Mouse (Mus musculus) liver, adult 2 months (tissue): Measurements from ENCODE around the gene Arrdc3. TPM values are rescaled to one million over a fixed set of nuclear protein-coding genes. Genes with fewer than 3 reads are reported as not detected.
A peak's percentile ranks its signal among the peaks of the same experiment; 100 is the strongest.

Experiments used
- DNase-seq: peaks from one replicate; pipeline ENCODE4 v3.0.0-alpha.2; 2011; ENCODE audit warnings: low read depth, low spot score; ENCODE audit errors: extremely low read depth
- H3K27ac ChIP-seq: fragments of 200-500 bp; replicated peaks from 2 replicates; pipeline ENCODE4 v1.5.1; 2012; ENCODE audit warnings: low read depth, mild to moderate bottlenecking, control low read depth, inconsistent platforms, low read length; ENCODE audit not compliant: insufficient read depth
- H3K27me3 ChIP-seq: fragments of 200-500 bp; 2 replicates; pipeline ENCODE4 v1.6.1; 2012; ENCODE audit warnings: mild to moderate bottlenecking, moderate library complexity, low read length, inconsistent platforms; ENCODE audit not compliant: control insufficient read depth, insufficient read depth
- H3K36me3 ChIP-seq: fragments of 200-500 bp; 2 replicates; pipeline ENCODE4 v1.6.1; 2012; ENCODE audit warnings: low read length, inconsistent platforms; ENCODE audit not compliant: control insufficient read depth, insufficient read depth
- H3K4me1 ChIP-seq: fragments of 200-500 bp; 2 replicates; pipeline ENCODE4 v1.6.1; 2011; ENCODE audit warnings: low read length; ENCODE audit not compliant: control insufficient read depth, insufficient read depth
- H3K4me3 ChIP-seq: fragments of 200-500 bp; 2 replicates; pipeline ENCODE4 v1.5.1; 2011; ENCODE audit warnings: low read depth, mild to moderate bottlenecking, control low read depth, low read length, moderate library complexity; ENCODE audit not compliant: insufficient read depth
- H3K79me2 ChIP-seq: fragments of 200-500 bp; 2 replicates; pipeline ENCODE4 v1.6.1; 2012; ENCODE audit warnings: inconsistent platforms, mild to moderate bottlenecking, low read length, moderate library complexity; ENCODE audit not compliant: control insufficient read depth, insufficient read depth
- H3K9ac ChIP-seq: fragments of 200-500 bp; 2 replicates; pipeline ENCODE4 v1.6.1; 2012; ENCODE audit warnings: low read depth, mild to moderate bottlenecking, control low read depth, inconsistent platforms, low read length
- CTCF ChIP-seq: fragments of 200-500 bp; IDR thresholded peaks from 2 replicates; pipeline ENCODE4 v1.5.1; 2011; ENCODE audit warnings: low read depth, low read length, control low read depth
- POLR2A ChIP-seq: fragments of 200-500 bp; IDR thresholded peaks from 2 replicates; pipeline ENCODE4 v1.6.1; 2011; ENCODE audit warnings: low read length, control low read depth; ENCODE audit not compliant: insufficient read depth; ENCODE audit errors: extremely low read depth
- WGBS: fragments of 180-500 bp; shearing (Covaris S2); methylation state at CpG from one replicate; pipeline ENCODE4 v1.1.7; 2018; 5-methylcytosine and 5-hydroxymethylcytosine counted together
- polyA plus RNA-seq: library from polyadenylated mRNA; depleted of rRNA; stranded (reverse); fragments of >200 nt; gene quantifications from 2 replicates; pipeline ENCODE4 v1.2.3, GENCODE M21; 2012
- total RNA-seq: library from RNA; depleted of rRNA; stranded (reverse); fragments of >200 nt; gene quantifications from 2 replicates; pipeline ENCODE4 v1.2.3, GENCODE M21; 2014

Gene Arrdc3
- total and polyA plus RNA-seq, 2 experiments: 87.1 to 318 TPM

GRCm38 (mm10) chr13:80940860-80941630 lies 57.9 kb downstream of the Arrdc3 start:
- no peaks in the 10 kb centered on the region for H3K79me2 ChIP-seq
- H3K4me1 ChIP-seq: peaks cover 13% of the 10 kb centered on the region
- peak overlapping the region; percentile 33 for H3K27ac ChIP-seq
- no peaks in the 10 kb centered on the region for H3K36me3 ChIP-seq
- TF ChIP-seq POLR2A (no peak), CTCF (0 out of 2 replicates have a peak, but pooled peaks have one; percentile 31)
- H3K9ac ChIP-seq: no peak overlapping the region
- DNase-seq: peak; percentile 75
- 60% methylated on average over 10 of the region's 10 CpGs for WGBS
- no peak overlapping the region for H3K4me3 ChIP-seq
- H3K27me3 ChIP-seq: no peaks in the 10 kb centered on the region

DNA sequence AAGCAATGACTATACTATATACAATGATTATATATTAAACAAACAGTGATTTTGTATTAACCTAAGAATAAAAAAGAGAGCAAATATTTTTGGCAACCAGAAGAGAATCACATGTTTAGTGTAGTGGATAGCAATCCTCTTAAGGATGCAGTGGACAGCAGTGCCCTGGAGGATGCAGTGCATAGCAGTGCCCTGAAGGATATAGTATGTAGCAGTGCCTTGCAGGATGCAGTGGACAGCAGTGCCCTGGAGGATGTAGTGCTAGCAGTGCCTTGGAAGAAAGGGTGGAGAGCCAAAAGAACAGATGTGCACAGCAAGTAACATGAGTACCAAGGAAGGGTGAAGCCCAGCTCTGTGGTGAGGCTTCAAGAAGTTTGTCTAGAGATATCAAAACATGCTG lies 61.3 kb downstream of the Arrdc3 start:
- H3K27ac ChIP-seq: no peak overlapping the region
- H3K9ac ChIP-seq: no peak overlapping the region
- no peaks in the 10 kb centered on the region for H3K27me3 ChIP-seq
- no peak overlapping the region for H3K4me3 ChIP-seq
- H3K36me3 ChIP-seq: no peaks in the 10 kb centered on the region
- H3K4me1 ChIP-seq: peaks cover 13% of the 10 kb centered on the region
- TF ChIP-seq POLR2A (no peak), CTCF (no peak)
- H3K79me2 ChIP-seq: no peaks in the 10 kb centered on the region
- no peak for DNase-seq
